Comparison of ENCODE assay signal across 34 mouse cellular contexts in the genomic region with DNA sequence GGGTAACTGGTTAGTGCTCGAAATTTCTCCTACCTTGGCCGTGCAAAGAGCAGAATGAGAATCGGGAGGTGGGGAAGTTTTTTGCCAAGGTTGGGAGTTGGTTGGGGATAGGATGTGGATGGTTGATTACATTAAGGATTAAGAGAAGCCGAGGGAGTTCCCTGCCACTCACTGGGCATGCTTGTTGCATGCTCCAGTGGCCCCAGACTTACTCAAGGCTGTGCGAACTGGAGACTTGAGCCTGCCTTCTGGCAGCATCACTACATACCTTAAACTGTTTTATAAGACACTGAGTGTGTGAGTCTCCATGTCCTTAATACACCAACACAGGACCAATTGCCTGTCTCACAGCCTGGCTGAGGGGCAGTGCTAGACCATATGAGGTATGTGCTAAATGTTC.
"Had no signal": no experiment of that assay in that cellular context is flagged by ENCODE, and none has a peak within 500 bp of the region (broad histone marks: within the 10 kb centered on the region; RNA-seq: fewer than 3 reads in every experiment).

No protein-coding gene starts in this region.

- H3K27ac ChIP-seq: heart, adult 2 months; heart, embryonic 10.5 days; heart, embryonic 13.5 days; heart, embryonic 15.5 days; hindbrain, embryonic 10.5 days; hindbrain, embryonic 12.5 days; hindbrain, embryonic 13.5 days; hindbrain, embryonic 14.5 days; hindbrain, embryonic 15.5 days; hindbrain, postnatal 0 days; intestine, embryonic 15.5 days; kidney, postnatal 0 days; layer of hippocampus, adult 2 months; left cerebral cortex, adult 2 months had no signal

- H3K4me2 ChIP-seq: heart, embryonic 11.5 days; heart, embryonic 12.5 days; heart, embryonic 13.5 days; heart, embryonic 15.5 days; hindbrain, embryonic 12.5 days; hindbrain, embryonic 13.5 days; hindbrain, embryonic 14.5 days; hindbrain, embryonic 15.5 days; intestine, embryonic 15.5 days had no signal

- H3K36me3 ChIP-seq: heart, embryonic 10.5 days; heart, embryonic 12.5 days; heart, embryonic 13.5 days; heart, embryonic 15.5 days; hindbrain, embryonic 10.5 days; hindbrain, embryonic 12.5 days; hindbrain, embryonic 13.5 days; hindbrain, embryonic 15.5 days; intestine, embryonic 15.5 days had no signal

- ATAC-seq: hindbrain, embryonic 16.5 days; hindbrain, postnatal 0 days; inflammation-experienced regulatory T-cells, adult 6 months; intestine, embryonic 15.5 days; intestine, embryonic 16.5 days; intestine, postnatal 0 days had no signal

- H3K4me3 ChIP-seq: heart, adult 2 months; heart, embryonic 10.5 days; heart, embryonic 12.5 days; heart, embryonic 13.5 days; heart, embryonic 15.5 days; hindbrain, embryonic 10.5 days; hindbrain, embryonic 12.5 days; hindbrain, embryonic 13.5 days; hindbrain, embryonic 15.5 days; intestine, embryonic 15.5 days; layer of hippocampus, adult 2 months; left cerebral cortex, adult 2 months had no signal

- H3K9ac ChIP-seq: heart, embryonic 12.5 days; heart, embryonic 13.5 days; heart, embryonic 15.5 days; hindbrain, embryonic 12.5 days; hindbrain, embryonic 13.5 days; hindbrain, embryonic 14.5 days; hindbrain, embryonic 15.5 days; intestine, embryonic 15.5 days had no signal

- H3K27me3 ChIP-seq: heart, embryonic 12.5 days; heart, embryonic 13.5 days; heart, embryonic 15.5 days; hindbrain, embryonic 12.5 days; hindbrain, embryonic 13.5 days; hindbrain, embryonic 15.5 days; intestine, embryonic 15.5 days had no signal

- DNase-seq: heart, adult 2 months; heart, postnatal 10 days; heart, postnatal 14 days; heart, postnatal 36 days; heart, postnatal 4 days; kidney, adult 11 months; kidney, adult 18-20 months; kidney, adult 8-10 months; kidney, adult 9 months; kidney, postnatal 10 days; kidney, postnatal 14 days; kidney, postnatal 25 days; kidney, postnatal 36 days; layer of hippocampus, adult 9-11 months; layer of hippocampus, postnatal 36 days had no signal

- H3K4me1 ChIP-seq: heart, embryonic 10.5 days; heart, embryonic 12.5 days; heart, embryonic 13.5 days; heart, embryonic 15.5 days; hindbrain, embryonic 10.5 days; hindbrain, embryonic 12.5 days; hindbrain, embryonic 13.5 days; hindbrain, embryonic 15.5 days; intestine, embryonic 15.5 days had no signal

- H3K9me3 ChIP-seq: heart, embryonic 10.5 days; heart, embryonic 12.5 days; heart, embryonic 13.5 days; heart, embryonic 15.5 days; hindbrain, embryonic 10.5 days; hindbrain, embryonic 12.5 days; hindbrain, embryonic 13.5 days; hindbrain, embryonic 15.5 days; intestine, embryonic 15.5 days had no signal
